Mouse (Mus musculus) 416B (cell line): ENCODE results near the gene F2.
"Not testable (repeated sequence)": the region's sequence is repeated elsewhere in the genome, so short reads cannot be mapped to it uniquely, and the experiment has no call there.

Experiments
- DNase-seq: peaks from one replicate; pipeline ENCODE4 v3.0.0; 2011; ENCODE audit warnings: low read depth

The F2 gene

GRCm38 (mm10) chr2:91645811-91646210, 9.6 kb upstream of the F2 start:
- peak; percentile 64 for DNase-seq

GRCm38 (mm10) chr2:91645354-91645753, 9.1 kb upstream of the F2 start:
- no peak for DNase-seq

- no peak for DNase-seq
Measured at GRCm38 (mm10) chr2:91644021-91644420, 7.8 kb upstream of the F2 start.

- DNase-seq: no peak
Measured at GRCm38 (mm10) chr2:91642825-91643415, 6.7 kb upstream of the F2 start.

- no peak for DNase-seq
Measured at GRCm38 (mm10) chr2:91638931-91639330, 2.7 kb upstream of the F2 start.

GRCm38 (mm10) chr2:91636727-91637338, 619 bp upstream of the F2 start:
- DNase-seq: no peak

GRCm38 (mm10) chr2:91635486-91635885, 728 bp downstream of the F2 start:
- DNase-seq: no peak

GRCm38 (mm10) chr2:91634841-91635240, 1.4 kb downstream of the F2 start:
- DNase-seq: no peak

- DNase-seq: no peak
Measured at GRCm38 (mm10) chr2:91633334-91633977, 2.8 kb downstream of the F2 start.

GRCm38 (mm10) chr2:91632316-91632715, 3.9 kb downstream of the F2 start:
- no peak for DNase-seq

GRCm38 (mm10) chr2:91631826-91632225, 4.4 kb downstream of the F2 start:
- DNase-seq: no peak

GRCm38 (mm10) chr2:91630384-91630783, 5.8 kb downstream of the F2 start:
- DNase-seq: no peak

GRCm38 (mm10) chr2:91629682-91630081, 6.5 kb downstream of the F2 start:
- DNase-seq: no peak

GRCm38 (mm10) chr2:91628171-91628570, 8.0 kb downstream of the F2 start:
- no peak for DNase-seq

GRCm38 (mm10) chr2:91627486-91627885, 8.7 kb downstream of the F2 start:
- no peak for DNase-seq

- not testable (repeated sequence) for DNase-seq
Measured at GRCm38 (mm10) chr2:91623366-91623765, 12.8 kb downstream of the F2 start.

GRCm38 (mm10) chr2:91622356-91622755, 13.9 kb downstream of the F2 start:
- no peak for DNase-seq

GRCm38 (mm10) chr2:91609370-91609769, 26.8 kb downstream of the F2 start:
- peak; percentile 17 for DNase-seq

- DNase-seq: peak; percentile 55
Measured at GRCm38 (mm10) chr2:91602389-91602788, 33.8 kb downstream of the F2 start.

GRCm38 (mm10) chr2:91600475-91600874, 35.7 kb downstream of the F2 start:
- DNase-seq: no peak

GRCm38 (mm10) chr2:91586242-91586641, 50.0 kb downstream of the F2 start:
- DNase-seq: no peak

GRCm38 (mm10) chr2:91580894-91581293, 55.3 kb downstream of the F2 start:
- DNase-seq: no peak
